Mouse (Mus musculus): ENCODE measurements around the gene Smpd2. TPM values are rescaled to one million over a fixed set of nuclear protein-coding genes. Genes with fewer than 3 reads are reported as not detected.

The Smpd2 gene
- polyA plus RNA-seq, 1 experiment: 141 TPM

- H3K27me3 ChIP-seq (ENCODE audit: control insufficient read depth, insufficient read depth, low read length): no peaks in the 10 kb centered on the region
- 1% methylated on average over 35 of the region's 35 CpGs for WGBS
- TF ChIP-seq CTCF (IDR thresholded peaks at IDR 0.05; ENCODE audit: borderline replicate concordance, control insufficient read depth, extremely low read depth, insufficient read depth, low read length, poor library complexity) (no peak), POLR2A (IDR thresholded peaks at IDR 0.05; ENCODE audit: control insufficient read depth, extremely low read depth, insufficient read depth, low read length, poor library complexity) (peak; percentile 51; the same call in 1 of the 2 replicates)
- H3K4me3 ChIP-seq (ENCODE audit: control insufficient read depth, insufficient read depth, low read length): peak within 1 kb of the TSS; percentile 80
- H3K4me1 ChIP-seq (replicated peaks; ENCODE audit: control insufficient read depth, insufficient read depth, low read length): peaks cover 46% of the 10 kb centered on the region
- peak within 1 kb of the TSS; percentile 99 for H3K27ac ChIP-seq (ENCODE audit: control insufficient read depth, insufficient read depth, low read length)
- peak; percentile 69 for DNase-seq
- peaks cover 19% of the 10 kb centered on the region; the same call in 1 of the 2 replicates for H3K36me3 ChIP-seq (ENCODE audit: control insufficient read depth, insufficient read depth, low read length)
Measured at GRCm38 (mm10) chr10:41476171-41477017, 13.8 kb downstream of the Smpd2 start, which contains the start of gene Mical1. TSS of gene Mical1 (plus strand) at chr10:41476314.

DNA sequence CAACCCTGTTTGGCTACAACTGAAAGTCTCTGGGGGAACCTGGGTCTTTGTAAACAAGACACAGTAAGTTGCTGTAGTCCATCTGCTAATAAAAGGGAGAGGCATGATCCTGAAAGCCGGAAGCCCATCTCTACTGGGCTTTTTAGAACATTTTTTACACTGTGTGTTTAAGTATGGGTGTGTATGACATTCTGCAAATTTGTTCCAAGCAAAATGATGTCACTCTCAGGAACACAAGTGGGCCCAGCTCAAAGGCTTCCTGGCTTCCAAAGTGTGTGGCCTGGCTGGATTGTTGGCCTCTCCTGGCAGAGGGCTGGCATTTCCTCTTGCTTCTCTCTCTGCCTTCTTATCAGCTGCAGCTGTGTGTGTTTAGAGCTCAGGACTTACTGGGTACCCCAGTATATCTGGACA lies 15.2 kb downstream of the Smpd2 start:
- Histone ChIP-seq H3K27ac (ENCODE audit: control insufficient read depth, insufficient read depth, low read length) (no peak overlapping the region; the same call in 1 of the 2 replicates), H3K4me1 (replicated peaks; ENCODE audit: control insufficient read depth, insufficient read depth, low read length) (peaks cover 51% of the 10 kb centered on the region), H3K27me3 (ENCODE audit: control insufficient read depth, insufficient read depth, low read length) (no peaks in the 10 kb centered on the region), H3K36me3 (ENCODE audit: control insufficient read depth, insufficient read depth, low read length) (peaks cover 13% of the 10 kb centered on the region; the same call in 1 of the 2 replicates), H3K4me3 (ENCODE audit: control insufficient read depth, insufficient read depth, low read length) (no peak overlapping the region)
- TF ChIP-seq CTCF (IDR thresholded peaks at IDR 0.05; ENCODE audit: borderline replicate concordance, control insufficient read depth, extremely low read depth, insufficient read depth, low read length, poor library complexity) (no peak), POLR2A (IDR thresholded peaks at IDR 0.05; ENCODE audit: control insufficient read depth, extremely low read depth, insufficient read depth, low read length, poor library complexity) (no peak)
- no peak for DNase-seq
- 95% methylated on average over 1 of the region's 1 CpGs for whole genome bisulfite sequencing

- TF ChIP-seq CTCF (IDR thresholded peaks at IDR 0.05; ENCODE audit: borderline replicate concordance, control insufficient read depth, extremely low read depth, insufficient read depth, low read length, poor library complexity) (no peak), POLR2A (IDR thresholded peaks at IDR 0.05; ENCODE audit: control insufficient read depth, extremely low read depth, insufficient read depth, low read length, poor library complexity) (no peak)
- peak; percentile 34 for DNase-seq
- H3K27me3 ChIP-seq (ENCODE audit: control insufficient read depth, insufficient read depth, low read length): no peaks in the 10 kb centered on the region
- H3K4me3 ChIP-seq (ENCODE audit: control insufficient read depth, insufficient read depth, low read length): no peak overlapping the region
- 14% methylated on average over 6 of the region's 6 CpGs for WGBS
- peaks cover 47% of the 10 kb centered on the region for H3K4me1 ChIP-seq (replicated peaks; ENCODE audit: control insufficient read depth, insufficient read depth, low read length)
- H3K27ac ChIP-seq (ENCODE audit: control insufficient read depth, insufficient read depth, low read length): peak overlapping the region; percentile 50; the same call in 1 of the 2 replicates
- peaks cover 3% of the 10 kb centered on the region; the same call in 1 of the 2 replicates for H3K36me3 ChIP-seq (ENCODE audit: control insufficient read depth, insufficient read depth, low read length)
Measured at GRCm38 (mm10) chr10:41473782-41474468, 16.2 kb downstream of the Smpd2 start.

- H3K27ac ChIP-seq (ENCODE audit: control insufficient read depth, insufficient read depth, low read length): 0 out of 2 replicates have a peak overlapping the region, but pooled peaks have one; percentile 30
- TF ChIP-seq CTCF (IDR thresholded peaks at IDR 0.05; ENCODE audit: borderline replicate concordance, control insufficient read depth, extremely low read depth, insufficient read depth, low read length, poor library complexity) (no peak), POLR2A (IDR thresholded peaks at IDR 0.05; ENCODE audit: control insufficient read depth, extremely low read depth, insufficient read depth, low read length, poor library complexity) (no peak)
- peaks cover 38% of the 10 kb centered on the region for H3K4me1 ChIP-seq (replicated peaks; ENCODE audit: control insufficient read depth, insufficient read depth, low read length)
- no peak for DNase-seq
- no peak overlapping the region for H3K4me3 ChIP-seq (ENCODE audit: control insufficient read depth, insufficient read depth, low read length)
- 36% methylated on average over 5 of the region's 5 CpGs for WGBS
- H3K27me3 ChIP-seq (ENCODE audit: control insufficient read depth, insufficient read depth, low read length): no peaks in the 10 kb centered on the region
- H3K36me3 ChIP-seq (ENCODE audit: control insufficient read depth, insufficient read depth, low read length): no peaks in the 10 kb centered on the region
Measured at GRCm38 (mm10) chr10:41472962-41473481, 17.1 kb downstream of the Smpd2 start.

GRCm38 (mm10) chr10:41472534-41472933 lies 17.6 kb downstream of the Smpd2 start:
- no peak for DNase-seq
- H3K36me3 ChIP-seq (ENCODE audit: control insufficient read depth, insufficient read depth, low read length): no peaks in the 10 kb centered on the region
- no peak overlapping the region for H3K4me3 ChIP-seq (ENCODE audit: control insufficient read depth, insufficient read depth, low read length)
- TF ChIP-seq POLR2A (IDR thresholded peaks at IDR 0.05; ENCODE audit: control insufficient read depth, extremely low read depth, insufficient read depth, low read length, poor library complexity) (no peak), CTCF (IDR thresholded peaks at IDR 0.05; ENCODE audit: borderline replicate concordance, control insufficient read depth, extremely low read depth, insufficient read depth, low read length, poor library complexity) (no peak)
- H3K4me1 ChIP-seq (replicated peaks; ENCODE audit: control insufficient read depth, insufficient read depth, low read length): peaks cover 33% of the 10 kb centered on the region
- 0 out of 2 replicates have a peak overlapping the region, but pooled peaks have one; percentile 3 for H3K27ac ChIP-seq (ENCODE audit: control insufficient read depth, insufficient read depth, low read length)
- H3K27me3 ChIP-seq (ENCODE audit: control insufficient read depth, insufficient read depth, low read length): no peaks in the 10 kb centered on the region

GRCm38 (mm10) chr10:41470693-41471092 lies 19.5 kb downstream of the Smpd2 start:
- Histone ChIP-seq H3K4me1 (replicated peaks; ENCODE audit: control insufficient read depth, insufficient read depth, low read length) (peaks cover 25% of the 10 kb centered on the region), H3K27me3 (ENCODE audit: control insufficient read depth, insufficient read depth, low read length) (no peaks in the 10 kb centered on the region), H3K4me3 (ENCODE audit: control insufficient read depth, insufficient read depth, low read length) (no peak overlapping the region), H3K27ac (ENCODE audit: control insufficient read depth, insufficient read depth, low read length) (no peak overlapping the region), H3K36me3 (ENCODE audit: control insufficient read depth, insufficient read depth, low read length) (no peaks in the 10 kb centered on the region)
- DNase-seq: no peak
- WGBS: 94% methylated on average over 3 of the region's 3 CpGs
- no peak for TF ChIP-seq CTCF (IDR thresholded peaks at IDR 0.05; ENCODE audit: borderline replicate concordance, control insufficient read depth, extremely low read depth, insufficient read depth, low read length, poor library complexity)
- no peak for TF ChIP-seq POLR2A (IDR thresholded peaks at IDR 0.05; ENCODE audit: control insufficient read depth, extremely low read depth, insufficient read depth, low read length, poor library complexity)

All from thymus, adult 2 months (tissue).